Mouse (Mus musculus) A20 (cell line): ENCODE results near the gene Tfdp2.

Experiments
- DNase-seq: peaks from one replicate; pipeline ENCODE4 v3.0.0-alpha.2; 2011; ENCODE audit warnings: low read depth, low spot score

Gene Tfdp2

GRCm38 (mm10) chr9:96228285-96228684 is 32.2 kb downstream of the Tfdp2 start:
- DNase-seq, result no peak

GRCm38 (mm10) chr9:96230271-96230670 is 34.2 kb downstream of the Tfdp2 start:
- no peak for DNase-seq

- no peak for DNase-seq
Observed at GRCm38 (mm10) chr9:96235477-96235876, 39.4 kb downstream of the Tfdp2 start.

- DNase-seq, result no peak
Observed at GRCm38 (mm10) chr9:96237391-96237790, 41.3 kb downstream of the Tfdp2 start.

- DNase-seq, result no peak
Observed at GRCm38 (mm10) chr9:96238286-96238685, 42.2 kb downstream of the Tfdp2 start.

- no peak for DNase-seq
Observed at GRCm38 (mm10) chr9:96241134-96242097, 45.3 kb downstream of the Tfdp2 start.

- DNase-seq, result no peak
Observed at GRCm38 (mm10) chr9:96243915-96244314, 47.8 kb downstream of the Tfdp2 start.

GRCm38 (mm10) chr9:96254812-96255211 is 58.7 kb downstream of the Tfdp2 start:
- DNase-seq, result no peak

GRCm38 (mm10) chr9:96258478-96258877 is 62.4 kb downstream of the Tfdp2 start:
- no peak for DNase-seq

- DNase-seq, result no peak
Observed at GRCm38 (mm10) chr9:96259017-96259512, 63.0 kb downstream of the Tfdp2 start.

- DNase-seq, result no peak
Observed at GRCm38 (mm10) chr9:96259753-96260520, 63.9 kb downstream of the Tfdp2 start.

GRCm38 (mm10) chr9:96261101-96261500 is 65.0 kb downstream of the Tfdp2 start:
- DNase-seq, result no peak

- no peak for DNase-seq
Observed at GRCm38 (mm10) chr9:96261980-96262379, 65.9 kb downstream of the Tfdp2 start.

- no peak for DNase-seq
Observed at GRCm38 (mm10) chr9:96266793-96267558, 70.9 kb downstream of the Tfdp2 start.

GRCm38 (mm10) chr9:96267559-96267948 is 71.5 kb downstream of the Tfdp2 start:
- no peak for DNase-seq

GRCm38 (mm10) chr9:96269726-96270125 is 73.7 kb downstream of the Tfdp2 start:
- no peak for DNase-seq

GRCm38 (mm10) chr9:96275543-96275942 is 79.5 kb downstream of the Tfdp2 start:
- DNase-seq, result no peak

GRCm38 (mm10) chr9:96281497-96281896 is 85.4 kb downstream of the Tfdp2 start:
- DNase-seq, result peak; percentile 49

GRCm38 (mm10) chr9:96282082-96282481 is 86.0 kb downstream of the Tfdp2 start:
- peak; percentile 49 for DNase-seq

- peak; percentile 41 for DNase-seq
Observed at GRCm38 (mm10) chr9:96284916-96285315, 88.8 kb downstream of the Tfdp2 start.

GRCm38 (mm10) chr9:96292144-96292543 is 96.1 kb downstream of the Tfdp2 start:
- no peak for DNase-seq
